Mouse (Mus musculus): Measurements from ENCODE around the gene Gpha2.

The Gpha2 gene

GRCm38 (mm10) chr19:6226135-6226534 is at the start of gene Gpha2:
TSS of gene Gpha2 (plus strand) at chr19:6226380.
- DNase-seq (ENCODE audit: low spot score) = no peak

- DNase-seq (ENCODE audit: low spot score) = no peak
Observed at GRCm38 (mm10) chr19:6178775-6179174, 47.4 kb upstream of the Gpha2 start.

- DNase-seq (ENCODE audit: low spot score) = no peak
Observed at GRCm38 (mm10) chr19:6181629-6182028, 44.6 kb upstream of the Gpha2 start.

GRCm38 (mm10) chr19:6182534-6182933 is 43.6 kb upstream of the Gpha2 start:
- DNase-seq (ENCODE audit: low spot score) = no peak

GRCm38 (mm10) chr19:6184131-6184530 is 42.0 kb upstream of the Gpha2 start, which contains the start of gene Majin:
TSS of gene Majin (plus strand) at chr19:6184388.
- peak; percentile 61 for DNase-seq (ENCODE audit: low spot score)

- DNase-seq (ENCODE audit: low spot score) = no peak
Observed at GRCm38 (mm10) chr19:6204265-6204664, 21.9 kb upstream of the Gpha2 start.

- no peak for DNase-seq (ENCODE audit: low spot score)
Observed at GRCm38 (mm10) chr19:6206716-6207115, 19.5 kb upstream of the Gpha2 start.

- DNase-seq (ENCODE audit: low spot score) = no peak
Observed at GRCm38 (mm10) chr19:6216046-6216705, 10.0 kb upstream of the Gpha2 start.

- DNase-seq (ENCODE audit: low spot score) = no peak
Observed at GRCm38 (mm10) chr19:6218606-6219005, 7.6 kb upstream of the Gpha2 start.

- DNase-seq (ENCODE audit: low spot score) = no peak
Observed at GRCm38 (mm10) chr19:6226763-6227162, 583 bp downstream of the Gpha2 start.

- no peak for DNase-seq (ENCODE audit: low spot score)
Observed at GRCm38 (mm10) chr19:6227864-6228263, 1.7 kb downstream of the Gpha2 start.

- DNase-seq (ENCODE audit: low spot score) = no peak
Observed at GRCm38 (mm10) chr19:6230411-6230810, 4.2 kb downstream of the Gpha2 start.

- no peak for DNase-seq (ENCODE audit: low spot score)
Observed at GRCm38 (mm10) chr19:6231036-6231435, 4.9 kb downstream of the Gpha2 start.

GRCm38 (mm10) chr19:6233647-6234046 is 7.5 kb downstream of the Gpha2 start:
- no peak for DNase-seq (ENCODE audit: low spot score)

GRCm38 (mm10) chr19:6234337-6235083 is 8.3 kb downstream of the Gpha2 start:
- no peak for DNase-seq (ENCODE audit: low spot score)

- peak; percentile 96 for DNase-seq (ENCODE audit: low spot score)
Observed at GRCm38 (mm10) chr19:6235084-6236052, 9.2 kb downstream of the Gpha2 start, which contains the start of gene Ppp2r5b. TSS of gene Ppp2r5b (minus strand) at chr19:6235872.

GRCm38 (mm10) chr19:6236053-6236441 is 9.9 kb downstream of the Gpha2 start:
- peak; percentile 93 for DNase-seq (ENCODE audit: low spot score)

GRCm38 (mm10) chr19:6236842-6237241 is 10.7 kb downstream of the Gpha2 start:
- DNase-seq (ENCODE audit: low spot score) = no peak

- no peak for DNase-seq (ENCODE audit: low spot score)
Observed at GRCm38 (mm10) chr19:6238740-6239139, 12.6 kb downstream of the Gpha2 start.

- no peak for DNase-seq (ENCODE audit: low spot score)
Observed at GRCm38 (mm10) chr19:6240136-6240535, 14.0 kb downstream of the Gpha2 start.

GRCm38 (mm10) chr19:6240725-6241124 is 14.5 kb downstream of the Gpha2 start:
- DNase-seq (ENCODE audit: low spot score) = no peak

Measured in testis, postnatal 10 days (tissue).